Mouse (Mus musculus) MEL (cell line): ENCODE measurements at regions not wholly inside any gene's neighbourhood (a gene's known extent, or its start where the extent isn't known, plus 50 kb on each side); places are given as distances from the start of the nearest gene placed in this dataset.
"Not testable (repeated sequence)": the region's sequence is repeated elsewhere in the genome, so short reads cannot be mapped to it uniquely, and the experiment has no call there.

Experiments used
- DNase-seq: peaks from one replicate; pipeline ENCODE4 v3.0.0; 2011; ENCODE audit warnings: low read depth, low spot score
- H3K27ac ChIP-seq: 2 replicates; pipeline ENCODE4 v1.5.1; 2012; ENCODE audit warnings: low read depth, mild to moderate bottlenecking, control low read depth, low read length, moderate library complexity; ENCODE audit not compliant: control insufficient read depth
- H3K27me3 ChIP-seq, 2 experiments: fragments of 150-350 bp in 1 of 2; sonication (generic) in 1 of 2; 2 replicates each; pipeline ENCODE4 v1.6.1; 2012; ENCODE audit warnings: low read length in 2 of 2, mild to moderate bottlenecking in 2 of 2, improper control_type of control experiment in 1 of 2, moderate library complexity in 1 of 2; ENCODE audit not compliant: insufficient read depth in 2 of 2, control insufficient read depth in 1 of 2
- H3K36me3 ChIP-seq, 2 experiments: 2 replicates each; pipeline ENCODE4 v1.6.1; 2012 to 2014; ENCODE audit warnings: low read length in 2 of 2, improper control_type of control experiment in 1 of 2, inconsistent platforms in 1 of 2, mild to moderate bottlenecking in 1 of 2; ENCODE audit not compliant: insufficient read depth in 2 of 2, control insufficient read depth in 1 of 2
- H3K4me1 ChIP-seq, 2 experiments: fragments of 150-350 bp in 1 of 2; sonication (generic) in 1 of 2; 2 replicates each; pipeline ENCODE4 v1.6.1; 2012; ENCODE audit warnings: low read length in 2 of 2, improper control_type of control experiment in 1 of 2, mild to moderate bottlenecking in 1 of 2; ENCODE audit not compliant: insufficient read depth in 2 of 2, control insufficient read depth in 1 of 2
- H3K4me3 ChIP-seq, 2 experiments: fragments of 150-350 bp in 1 of 2; sonication (generic) in 1 of 2; 2 replicates each; pipeline ENCODE4 v1.5.1; 2012; ENCODE audit warnings: low read depth in 2 of 2, low read length in 2 of 2, mild to moderate bottlenecking in 2 of 2, moderate library complexity in 2 of 2, control low read depth in 1 of 2, improper control_type of control experiment in 1 of 2; ENCODE audit not compliant: control insufficient read depth in 1 of 2, insufficient read depth in 1 of 2
- H3K79me2 ChIP-seq: 2 replicates; pipeline ENCODE4 v1.6.1; 2012; ENCODE audit warnings: mild to moderate bottlenecking, low read length, moderate library complexity; ENCODE audit not compliant: control insufficient read depth, poor library complexity, insufficient read depth
- H3K9ac ChIP-seq: 2 replicates; pipeline ENCODE4 v1.6.1; 2012; ENCODE audit warnings: low read depth, mild to moderate bottlenecking, control low read depth, low read length, moderate library complexity; ENCODE audit not compliant: control insufficient read depth, poor library complexity, severe bottlenecking
- H3K9me3 ChIP-seq: fragments of 150-350 bp; sonication (generic); replicated peaks from 2 replicates; pipeline ENCODE4 v1.6.1; 2012; ENCODE audit warnings: mild to moderate bottlenecking, low read length, improper control_type of control experiment, moderate library complexity; ENCODE audit not compliant: insufficient read depth
- CHD1 ChIP-seq: IDR thresholded peaks from 2 replicates; pipeline ENCODE4 v1.6.1; 2012; ENCODE audit warnings: low read depth, mild to moderate bottlenecking, inconsistent platforms, low read length, improper control_type of control experiment
- CHD2 ChIP-seq: IDR thresholded peaks from 2 replicates; pipeline ENCODE4 v1.6.1; 2011; ENCODE audit warnings: low read length, improper control_type of control experiment
- ELF1 ChIP-seq: IDR thresholded peaks from 2 replicates; pipeline ENCODE4 v1.6.1; 2014; ENCODE audit warnings: low read depth, mild to moderate bottlenecking, inconsistent platforms, low read length, improper control_type of control experiment, moderate library complexity
- EP300 ChIP-seq, 2 experiments: IDR thresholded peaks; 2 replicates each; pipeline ENCODE4 v1.6.1; 2011; ENCODE audit warnings: improper control_type of control experiment in 2 of 2, low read length in 2 of 2, low read depth in 1 of 2, mild to moderate bottlenecking in 1 of 2
- ETS1 ChIP-seq: IDR thresholded peaks from 2 replicates; pipeline ENCODE4 v1.6.1; 2012; ENCODE audit warnings: low read depth, mild to moderate bottlenecking, inconsistent platforms, low read length, improper control_type of control experiment, moderate library complexity
- GABPA ChIP-seq: IDR thresholded peaks from 2 replicates; pipeline ENCODE4 v1.6.1; 2012; ENCODE audit warnings: low read depth, mild to moderate bottlenecking, inconsistent platforms, low read length, improper control_type of control experiment, moderate library complexity
- GATA1 ChIP-seq: IDR thresholded peaks from 2 replicates; pipeline ENCODE4 v1.6.1; 2011; ENCODE audit warnings: low read depth, low read length, improper control_type of control experiment
- HCFC1 ChIP-seq: IDR thresholded peaks from 2 replicates; pipeline ENCODE4 v1.6.1; 2012; ENCODE audit warnings: low read depth, mild to moderate bottlenecking, inconsistent platforms, low read length, improper control_type of control experiment, moderate library complexity
- JUND ChIP-seq: IDR thresholded peaks from 2 replicates; pipeline ENCODE4 v1.6.1; 2011; ENCODE audit warnings: low read depth, mild to moderate bottlenecking, improper control_type of control experiment, low read length
- MAX ChIP-seq: IDR thresholded peaks from 2 replicates; pipeline ENCODE4 v1.6.1; 2011; ENCODE audit warnings: low read length, improper control_type of control experiment
- MAZ ChIP-seq: IDR thresholded peaks from 2 replicates; pipeline ENCODE4 v1.6.1; 2012; ENCODE audit warnings: low read depth, mild to moderate bottlenecking, inconsistent platforms, low read length, improper control_type of control experiment
- MXI1 ChIP-seq: IDR thresholded peaks from 2 replicates; pipeline ENCODE4 v1.6.1; 2011; ENCODE audit warnings: mild to moderate bottlenecking, low read depth, low read length, improper control_type of control experiment
- MYB ChIP-seq: IDR thresholded peaks from 2 replicates; pipeline ENCODE4 v1.6.1; 2011; ENCODE audit warnings: mild to moderate bottlenecking, low read depth, low read length, improper control_type of control experiment
- MYC ChIP-seq: IDR thresholded peaks from 2 replicates; pipeline ENCODE4 v1.6.1; 2011; ENCODE audit warnings: low read depth, mild to moderate bottlenecking, low read length, improper control_type of control experiment, moderate library complexity
- NRF1 ChIP-seq: IDR thresholded peaks from 2 replicates; pipeline ENCODE4 v1.6.1; 2014; ENCODE audit warnings: low read depth, mild to moderate bottlenecking, inconsistent platforms, low read length, improper control_type of control experiment, moderate library complexity; ENCODE audit not compliant: poor library complexity, insufficient read depth, severe bottlenecking
- POLR2AphosphoS2 ChIP-seq: IDR thresholded peaks from 2 replicates; pipeline ENCODE4 v1.6.1; 2011; ENCODE audit warnings: low read length, improper control_type of control experiment
- POLR2AphosphoS5 ChIP-seq: IDR thresholded peaks from 2 replicates; pipeline ENCODE4 v1.6.1; 2012; ENCODE audit warnings: low read depth, borderline replicate concordance, mild to moderate bottlenecking, inconsistent platforms, low read length, moderate library complexity, mixed read lengths
- RAD21 ChIP-seq: IDR thresholded peaks from 2 replicates; pipeline ENCODE4 v1.6.1; 2011; ENCODE audit warnings: mild to moderate bottlenecking, low read depth, low read length, improper control_type of control experiment
- RCOR1 ChIP-seq: IDR thresholded peaks from 2 replicates; pipeline ENCODE4 v1.6.1; 2012; ENCODE audit warnings: low read depth, mild to moderate bottlenecking, inconsistent platforms, low read length, improper control_type of control experiment
- SMC3 ChIP-seq: IDR thresholded peaks from 2 replicates; pipeline ENCODE4 v1.6.1; 2011; ENCODE audit warnings: low read depth, low read length, improper control_type of control experiment
- TAL1 ChIP-seq: IDR thresholded peaks from 2 replicates; pipeline ENCODE4 v1.6.1; 2012; ENCODE audit warnings: mild to moderate bottlenecking, inconsistent platforms, low read length, moderate library complexity, mixed read lengths
- TBP ChIP-seq: IDR thresholded peaks from 2 replicates; pipeline ENCODE4 v1.8.0; 2011; ENCODE audit warnings: low read depth, low read length, improper control_type of control experiment
- TCF12 ChIP-seq: IDR thresholded peaks from 2 replicates; pipeline ENCODE4 v1.6.1; 2014; ENCODE audit warnings: low read depth, mild to moderate bottlenecking, inconsistent platforms, low read length, improper control_type of control experiment, moderate library complexity
- USF1 ChIP-seq: IDR thresholded peaks from 2 replicates; pipeline ENCODE4 v1.6.1; 2014; ENCODE audit warnings: low read depth, mild to moderate bottlenecking, inconsistent platforms, low read length, improper control_type of control experiment, moderate library complexity
- USF2 ChIP-seq, 2 experiments: IDR thresholded peaks; 2 replicates each; pipeline ENCODE4 v1.6.1; 2011 to 2012; ENCODE audit warnings: improper control_type of control experiment in 2 of 2, low read length in 2 of 2, borderline replicate concordance in 1 of 2, inconsistent platforms in 1 of 2, low read depth in 1 of 2, mild to moderate bottlenecking in 1 of 2; ENCODE audit not compliant: insufficient read depth in 1 of 2
- ZMIZ1 ChIP-seq: IDR thresholded peaks from 2 replicates; pipeline ENCODE4 v1.6.1; 2012; ENCODE audit warnings: low read depth, mild to moderate bottlenecking, inconsistent platforms, low read length, improper control_type of control experiment, moderate library complexity
- ZNF384 ChIP-seq: IDR thresholded peaks from 2 replicates; pipeline ENCODE4 v1.6.1; 2012; ENCODE audit warnings: low read depth, mild to moderate bottlenecking, inconsistent platforms, low read length, improper control_type of control experiment

- no peaks in the 10 kb centered on the region for H3K9me3 ChIP-seq
- no peaks in the 10 kb centered on the region for H3K4me1 ChIP-seq
- H3K9ac ChIP-seq: no peak overlapping the region
- DNase-seq: no peak
- H3K36me3 ChIP-seq: no peaks in the 10 kb centered on the region
- no peaks in the 10 kb centered on the region for H3K27me3 ChIP-seq
- no peak overlapping the region for H3K27ac ChIP-seq
- H3K4me3 ChIP-seq: no peak overlapping the region
- H3K79me2 ChIP-seq: no peaks in the 10 kb centered on the region
- no peak for TF ChIP-seq SMC3
- no peak for TF ChIP-seq MYB
- no peak for TF ChIP-seq ELF1
- no peak for TF ChIP-seq POLR2AphosphoS2
- no peak for TF ChIP-seq RCOR1
Observed at GRCm38 (mm10) chr9:8769996-8770395, 129.6 kb upstream of the Pgr start.

DNA sequence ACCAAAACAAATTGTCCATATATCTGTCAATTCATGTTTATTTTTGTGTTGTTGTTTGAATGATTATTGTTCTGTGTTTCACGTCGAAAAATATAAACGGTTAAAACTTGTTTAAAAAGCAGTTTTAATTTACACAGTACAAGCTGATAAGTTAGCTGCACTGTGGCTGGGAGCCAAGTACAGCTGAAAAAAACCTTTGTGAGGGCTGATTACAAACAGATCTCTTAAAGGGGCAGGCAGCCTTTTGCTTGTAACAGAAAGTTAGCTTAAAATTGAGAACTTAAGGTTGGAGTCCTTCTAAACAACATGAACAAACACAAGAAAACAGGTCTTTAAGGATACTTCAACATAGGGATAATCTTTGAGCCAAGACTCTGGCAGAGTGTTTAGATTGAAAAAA is 118.3 kb upstream of the Pgr start:
- DNase-seq: peak; percentile 58
- H3K4me3 ChIP-seq, H3K36me3 ChIP-seq, H3K4me1 ChIP-seq, H3K79me2 ChIP-seq, H3K27ac ChIP-seq, H3K9me3 ChIP-seq, H3K9ac ChIP-seq, H3K27me3 ChIP-seq: not testable (repeated sequence)
- peak in 1 of 2 experiments; percentile 23; a peak in 1 of 4 replicates for TF ChIP-seq EP300 (IDR thresholded peaks at IDR 0.05; ENCODE audit: low read depth in 1 of 2, low read length in 2 of 2)
- peak; percentile 67 for TF ChIP-seq ZNF384

DNA sequence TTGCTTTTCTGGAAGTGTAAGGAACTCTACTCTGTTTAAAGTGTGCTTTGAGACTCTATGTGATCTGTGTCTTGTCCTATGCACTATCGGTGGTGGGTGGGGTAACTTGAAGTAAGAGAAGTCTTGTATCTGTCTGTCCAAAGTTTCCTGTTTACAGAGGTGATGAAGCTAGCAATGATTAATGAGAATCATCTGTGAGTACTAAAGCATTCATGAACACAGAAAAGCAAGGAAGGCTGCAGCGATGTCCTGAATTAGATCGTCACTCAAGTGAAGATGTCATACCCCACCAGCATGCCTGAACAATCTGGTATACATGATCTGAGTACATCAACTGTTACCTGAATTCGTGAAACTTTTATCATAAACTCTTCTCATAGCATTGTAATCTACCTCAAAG is 85.4 kb upstream of the Pgr start:
- peak; percentile 77 for DNase-seq
- peaks cover 0 to 6% of the 10 kb centered on the region in 2 experiments; a peak in 2 of 4 replicates for H3K36me3 ChIP-seq
- peaks cover 2 to 13% of the 10 kb centered on the region in 2 experiments; a peak in 3 of 4 replicates for H3K4me1 ChIP-seq
- no peak overlapping the region for H3K4me3 ChIP-seq
- no peaks in the 10 kb centered on the region for H3K9me3 ChIP-seq
- no peaks in the 10 kb centered on the region for H3K27me3 ChIP-seq
- H3K9ac ChIP-seq: no peak overlapping the region
- no peaks in the 10 kb centered on the region for H3K79me2 ChIP-seq
- peak overlapping the region; percentile 54; the same call in 1 of the 2 replicates for H3K27ac ChIP-seq
- TF ChIP-seq TBP (no peak), EP300 (IDR thresholded peaks at IDR 0.05; ENCODE audit: low read depth in 1 of 2, low read length in 2 of 2) (peak; percentile 71 to 74), MAZ (no peak), USF1 (no peak), CHD2 (no peak), MAX (no peak), ZMIZ1 (no peak), JUND (no peak), GABPA (no peak), TCF12 (peak; percentile 71; the same call in 1 of the 2 replicates), NRF1 (no peak), ETS1 (peak; percentile 69), POLR2AphosphoS2 (no peak), MYC (no peak), USF2 (IDR thresholded peaks at IDR 0.05; ENCODE audit: borderline replicate concordance in 1 of 2, insufficient read depth in 1 of 2, low read depth in 1 of 2, low read length in 2 of 2) (0 out of 4 replicates have a peak, but pooled peaks of 1 of the 2 experiments have one; percentile 3), MXI1 (no peak), GATA1 (peak; percentile 23; the same call in 1 of the 2 replicates), HCFC1 (no peak), POLR2AphosphoS5 (no peak), CHD1 (no peak), ZNF384 (no peak), RAD21 (no peak), TAL1 (no peak)
